Mouse (Mus musculus) ES-E14 (cell line): ENCODE data around the gene Nfyb.

Experiments
- ZC3H11A ChIP-seq: IDR thresholded peaks from 2 replicates; pipeline ENCODE4 v1.6.1; 2012; ENCODE audit warnings: low read depth, mild to moderate bottlenecking, inconsistent platforms, low read length, borderline replicate concordance
- ZNF384 ChIP-seq: IDR thresholded peaks from 2 replicates; pipeline ENCODE4 v1.6.1; 2012; ENCODE audit warnings: low read depth, low read length, inconsistent platforms

- no peak for TF ChIP-seq ZC3H11A
- TF ChIP-seq ZNF384, result no peak
Observed at GRCm38 (mm10) chr10:82778791-82779549, 15.0 kb upstream of the Nfyb start.
